Mouse (Mus musculus) lung, postnatal 0 days (tissue): ENCODE data around the gene Ptgs2. TPM values are rescaled to one million over a fixed set of nuclear protein-coding genes. Genes with fewer than 3 reads are reported as not detected.
A peak's percentile ranks its signal among the peaks of the same experiment; 100 is the strongest.

Experiments
- ATAC-seq: fragments of 200-750 bp; cut with Nextera tagmentation; 2 replicates; pipeline ENCODE4 v1.8.0; 2017; ENCODE audit warnings: moderate library complexity
- DNase-seq: peaks from one replicate; pipeline ENCODE4 v3.0.0-alpha.2; 2016; ENCODE audit warnings: low spot score
- H3K27ac ChIP-seq: fragments of 300-500 bp; sonication (generic); 2 replicates; pipeline ENCODE4 v1.5.1; 2014; ENCODE audit warnings: antibody characterized with exemption, mild to moderate bottlenecking, low read length, mixed read lengths
- H3K27me3 ChIP-seq: fragments of 300-500 bp; sonication (generic); replicated peaks from 2 replicates; pipeline ENCODE4 v1.6.1; 2014; ENCODE audit warnings: low read length, mixed read lengths; ENCODE audit not compliant: insufficient read depth
- H3K36me3 ChIP-seq: fragments of 300-500 bp; sonication (generic); 2 replicates; pipeline ENCODE4 v1.6.1; 2014; ENCODE audit warnings: low read length, mixed read lengths; ENCODE audit not compliant: insufficient read depth
- H3K4me1 ChIP-seq: fragments of 300-500 bp; sonication (generic); 2 replicates; pipeline ENCODE4 v1.6.1; 2014; ENCODE audit warnings: antibody characterized with exemption, low read depth, low read length, mixed read lengths; ENCODE audit not compliant: insufficient read depth
- H3K4me2 ChIP-seq: fragments of 300-500 bp; sonication (generic); replicated peaks from 2 replicates; pipeline ENCODE4 v1.6.1; 2014; ENCODE audit warnings: low read depth, mild to moderate bottlenecking, low read length, moderate library complexity, mixed read lengths
- H3K4me3 ChIP-seq: fragments of 300-500 bp; sonication (generic); 2 replicates; pipeline ENCODE4 v1.5.1; 2014; ENCODE audit warnings: low read depth, low read length
- H3K9ac ChIP-seq: fragments of 300-500 bp; sonication (generic); replicated peaks from 2 replicates; pipeline ENCODE4 v1.6.1; 2014; ENCODE audit warnings: low read depth, mild to moderate bottlenecking
- H3K9me3 ChIP-seq: fragments of 300-500 bp; sonication (generic); 2 replicates; pipeline ENCODE4 v1.6.1; 2016; ENCODE audit warnings: low read length, mixed read lengths
- CTCF ChIP-seq: IDR thresholded peaks from 2 replicates; pipeline ENCODE4 v1.5.1; 2016; ENCODE audit warnings: antibody characterized with exemption, mild to moderate bottlenecking
- EP300 ChIP-seq: IDR thresholded peaks from 2 replicates; pipeline ENCODE4 v1.6.1; 2016; ENCODE audit warnings: antibody characterized with exemption, mild to moderate bottlenecking, control low read depth
- WGBS: fragments of 180-500 bp; shearing (Covaris S2); extraction: QIAGEN DNeasy Blood & Tissue Kit; methylation state at CpG from one replicate; pipeline ENCODE4 v1.1.7; 2014; 5-methylcytosine and 5-hydroxymethylcytosine counted together
- polyA plus RNA-seq: library from polyadenylated mRNA; unstranded; fragments of >200 nt; fragmentation: Nextera tagmentation; extraction: Ambion mirVana; gene quantifications from 2 replicates; pipeline ENCODE4 v1.2.1, GENCODE M21; 2015

The Ptgs2 gene
- polyA plus RNA-seq, 1 experiment from 2014 or later, result 1.5 TPM

DNA sequence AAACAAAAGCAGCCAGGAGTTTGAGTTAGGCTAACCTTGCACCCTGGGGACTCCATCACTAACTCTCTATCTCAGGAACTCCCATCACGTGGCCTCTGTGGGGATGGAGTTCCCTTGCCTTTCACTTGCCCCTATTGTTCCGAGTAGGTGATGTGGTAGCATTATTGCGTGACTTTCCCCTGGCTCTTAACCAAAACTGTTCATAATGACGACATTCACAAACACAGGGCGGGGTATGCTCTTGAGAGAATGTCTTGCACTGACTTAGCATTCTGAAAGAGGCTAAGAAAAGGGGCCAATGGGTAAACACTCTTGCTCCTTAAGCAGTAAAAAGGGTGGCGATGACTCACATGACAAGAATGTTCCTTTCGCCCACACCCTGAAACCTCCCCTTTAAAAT lies 15.5 kb downstream of the Ptgs2 start:
- Histone ChIP-seq H3K36me3 (no peaks in the 10 kb centered on the region), H3K27ac (no peak overlapping the region), H3K4me2 (no peak overlapping the region), H3K27me3 (no peaks in the 10 kb centered on the region), H3K4me3 (no peak overlapping the region), H3K4me1 (no peaks in the 10 kb centered on the region), H3K9me3 (no peaks in the 10 kb centered on the region), H3K9ac (no peak overlapping the region)
- DNase-seq (peak; percentile 89), ATAC-seq (peak; percentile 95)
- TF ChIP-seq EP300 (peak; percentile 87), CTCF (no peak)
- 35% methylated on average over 7 of the region's 7 CpGs for WGBS

GRCm38 (mm10) chr1:150118352-150118751 lies 18.5 kb downstream of the Ptgs2 start:
- ATAC-seq (no peak), DNase-seq (no peak)
- H3K27me3 ChIP-seq, result no peaks in the 10 kb centered on the region
- no peak overlapping the region for H3K4me3 ChIP-seq
- no peak overlapping the region for H3K4me2 ChIP-seq
- no peaks in the 10 kb centered on the region for H3K36me3 ChIP-seq
- TF ChIP-seq CTCF (no peak), EP300 (no peak)
- no peaks in the 10 kb centered on the region for H3K4me1 ChIP-seq
- WGBS, result 76% methylated on average over 5 of the region's 5 CpGs
- H3K9me3 ChIP-seq, result no peaks in the 10 kb centered on the region
- H3K27ac ChIP-seq, result no peak overlapping the region
- H3K9ac ChIP-seq, result no peak overlapping the region

- WGBS, result 63% methylated on average over 2 of the region's 2 CpGs
- no peaks in the 10 kb centered on the region for H3K36me3 ChIP-seq
- no peak for ATAC-seq
Measured at GRCm38 (mm10) chr1:150125568-150125967, 25.7 kb downstream of the Ptgs2 start.

GRCm38 (mm10) chr1:150130070-150130469 lies 30.2 kb downstream of the Ptgs2 start:
- 80% methylated on average over 6 of the region's 6 CpGs for WGBS
- no peak for DNase-seq
- TF ChIP-seq EP300, result no peak
- no peak for TF ChIP-seq CTCF
- H3K4me2 ChIP-seq, result no peak overlapping the region
- H3K36me3 ChIP-seq, result no peaks in the 10 kb centered on the region
- no peak overlapping the region for H3K27ac ChIP-seq
- ATAC-seq, result no peak
- H3K9me3 ChIP-seq, result no peaks in the 10 kb centered on the region
- H3K4me3 ChIP-seq, result no peak overlapping the region
- H3K27me3 ChIP-seq, result no peaks in the 10 kb centered on the region
- no peak overlapping the region for H3K9ac ChIP-seq
- H3K4me1 ChIP-seq, result no peaks in the 10 kb centered on the region

More at GRCm38 (mm10) chr1:150125568-150125967, 25.7 kb downstream of the Ptgs2 start:
- H3K4me2 ChIP-seq, result no peak overlapping the region
- H3K27ac ChIP-seq, result no peak overlapping the region
- no peak overlapping the region for H3K9ac ChIP-seq
- no peak for DNase-seq
- no peak for TF ChIP-seq CTCF
- no peaks in the 10 kb centered on the region for H3K9me3 ChIP-seq
- H3K4me3 ChIP-seq, result no peak overlapping the region
- no peaks in the 10 kb centered on the region for H3K27me3 ChIP-seq
- no peaks in the 10 kb centered on the region for H3K4me1 ChIP-seq

DNA sequence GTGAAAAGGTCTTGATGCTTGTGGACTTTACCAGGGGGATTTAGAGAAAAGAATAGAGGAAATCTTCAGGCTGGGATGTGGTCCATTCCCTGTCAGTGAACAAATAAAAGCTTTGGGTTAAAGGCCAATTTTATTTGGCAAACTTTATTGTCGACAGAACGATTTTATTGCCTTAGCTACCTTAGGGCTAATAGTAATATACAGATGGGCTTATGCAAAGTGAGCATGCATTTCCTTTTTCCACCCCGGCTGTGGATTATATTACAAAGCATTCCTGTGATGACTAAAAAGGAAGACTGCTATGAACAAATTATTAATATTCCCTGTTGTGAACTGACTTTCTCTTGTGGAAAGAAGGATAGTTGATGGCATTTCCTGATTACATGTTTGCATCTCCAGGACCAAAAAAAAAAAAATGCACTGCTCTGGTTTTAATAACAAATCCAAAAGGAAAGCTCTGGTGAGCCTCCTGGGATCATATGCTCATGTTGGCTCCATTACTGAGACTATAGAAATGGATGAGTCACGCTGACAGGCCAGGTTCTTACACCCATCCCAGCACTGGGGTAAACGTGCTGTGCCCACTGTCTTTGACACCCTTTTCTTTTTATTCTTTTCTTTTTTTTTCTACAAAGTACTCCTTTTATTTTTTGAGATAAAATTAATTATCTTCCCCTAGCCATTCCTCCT lies 30.9 kb downstream of the Ptgs2 start:
- no peak for DNase-seq
- no peaks in the 10 kb centered on the region for H3K27me3 ChIP-seq
- H3K9me3 ChIP-seq, result no peaks in the 10 kb centered on the region
- 68% methylated on average over 5 of the region's 5 CpGs for WGBS
- no peak for ATAC-seq
- no peak overlapping the region for H3K4me2 ChIP-seq
- no peak overlapping the region for H3K27ac ChIP-seq
- H3K4me3 ChIP-seq, result no peak overlapping the region
- TF ChIP-seq CTCF (no peak), EP300 (no peak)
- no peaks in the 10 kb centered on the region for H3K4me1 ChIP-seq
- no peaks in the 10 kb centered on the region for H3K36me3 ChIP-seq
- no peak overlapping the region for H3K9ac ChIP-seq

DNA sequence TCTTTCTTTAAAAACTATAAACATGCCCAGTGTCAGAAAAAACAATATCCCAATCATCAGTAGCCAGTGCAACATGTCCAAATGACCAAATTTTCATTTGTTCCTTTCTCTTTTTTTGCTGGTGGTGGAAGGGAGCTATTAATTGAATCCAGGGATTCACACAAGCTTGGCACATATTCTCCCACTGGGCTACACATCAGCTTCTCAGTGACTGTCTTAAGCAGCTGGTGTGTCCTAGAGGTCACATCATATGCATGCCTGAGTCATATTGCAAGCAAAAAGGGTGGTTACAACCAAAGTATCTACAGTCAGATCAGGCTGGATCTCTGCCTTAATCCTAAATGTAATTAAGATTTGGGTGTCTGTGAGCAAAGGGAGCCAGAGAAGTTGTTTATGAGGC lies 35.5 kb downstream of the Ptgs2 start:
- DNase-seq (no peak), ATAC-seq (no peak)
- H3K36me3 ChIP-seq, result no peaks in the 10 kb centered on the region
- H3K27me3 ChIP-seq, result no peaks in the 10 kb centered on the region
- no peaks in the 10 kb centered on the region for H3K9me3 ChIP-seq
- TF ChIP-seq CTCF, result no peak
- no peak for TF ChIP-seq EP300
- H3K4me2 ChIP-seq, result no peak overlapping the region
- no peak overlapping the region for H3K9ac ChIP-seq
- H3K27ac ChIP-seq, result no peak overlapping the region
- no peaks in the 10 kb centered on the region for H3K4me1 ChIP-seq
- H3K4me3 ChIP-seq, result no peak overlapping the region

DNA sequence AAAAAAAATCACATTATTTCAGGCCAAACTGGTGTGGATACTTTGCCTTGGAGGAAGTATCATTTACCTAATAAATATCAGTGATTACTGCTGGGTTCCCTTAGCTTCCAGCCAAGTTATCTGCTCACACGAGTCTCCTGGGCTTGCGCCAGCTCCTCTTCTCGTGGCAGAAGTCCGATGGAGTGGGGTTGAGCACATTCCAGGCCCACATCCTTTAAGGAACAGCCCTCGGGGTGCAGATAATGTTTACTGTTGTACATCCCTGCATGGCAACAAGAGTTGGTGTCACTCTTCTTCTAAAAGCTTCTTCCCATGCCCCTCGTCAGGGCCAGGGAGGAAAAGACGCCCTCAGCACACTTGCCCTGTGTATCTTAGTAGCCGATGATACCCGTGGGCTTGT lies 39.9 kb downstream of the Ptgs2 start:
- no peaks in the 10 kb centered on the region for H3K9me3 ChIP-seq
- no peaks in the 10 kb centered on the region for H3K4me1 ChIP-seq
- no peaks in the 10 kb centered on the region for H3K27me3 ChIP-seq
- H3K27ac ChIP-seq, result no peak overlapping the region
- DNase-seq (no peak), ATAC-seq (no peak)
- H3K9ac ChIP-seq, result no peak overlapping the region
- WGBS, result 55% methylated on average over 9 of the region's 9 CpGs
- no peak overlapping the region for H3K4me3 ChIP-seq
- no peaks in the 10 kb centered on the region for H3K36me3 ChIP-seq
- no peak for TF ChIP-seq EP300
- TF ChIP-seq CTCF, result no peak
- H3K4me2 ChIP-seq, result no peak overlapping the region
